Mouse (Mus musculus) Muller cell, postnatal 12 days (primary cell): ENCODE measurements around the gene Ism2.
"Not testable (repeated sequence)": the region's sequence is repeated elsewhere in the genome, so short reads cannot be mapped to it uniquely, and the experiment has no call there.

Experiments
- DNase-seq: peaks from one replicate; pipeline ENCODE4 v3.0.0-alpha.2; 2015; ENCODE audit errors: inconsistent ontology term

The Ism2 gene

GRCm38 (mm10) chr12:87299657-87300440, at the start of gene Ism2:
Ism2 (minus strand) TSS chr12:87299705.
- DNase-seq, result peak; percentile 65

- DNase-seq, result no peak
Measured at GRCm38 (mm10) chr12:87348029-87348428, 48.5 kb upstream of the Ism2 start.

GRCm38 (mm10) chr12:87347511-87347910, 48.0 kb upstream of the Ism2 start:
- no peak for DNase-seq

- DNase-seq, result no peak
Measured at GRCm38 (mm10) chr12:87343084-87343605, 43.6 kb upstream of the Ism2 start.

GRCm38 (mm10) chr12:87338082-87338481, 38.6 kb upstream of the Ism2 start:
- DNase-seq, result no peak

GRCm38 (mm10) chr12:87334886-87335285, 35.4 kb upstream of the Ism2 start:
- peak; percentile 62 for DNase-seq

- DNase-seq, result no peak
Measured at GRCm38 (mm10) chr12:87333794-87334193, 34.3 kb upstream of the Ism2 start.

- DNase-seq, result no peak
Measured at GRCm38 (mm10) chr12:87332511-87332910, 33.0 kb upstream of the Ism2 start.

- no peak for DNase-seq
Measured at GRCm38 (mm10) chr12:87331908-87332307, 32.4 kb upstream of the Ism2 start.

- peak; percentile 7 for DNase-seq
Measured at GRCm38 (mm10) chr12:87331053-87331456, 31.6 kb upstream of the Ism2 start.

GRCm38 (mm10) chr12:87330213-87330612, 30.7 kb upstream of the Ism2 start:
- no peak for DNase-seq

- no peak for DNase-seq
Measured at GRCm38 (mm10) chr12:87328025-87328424, 28.5 kb upstream of the Ism2 start.

- no peak for DNase-seq
Measured at GRCm38 (mm10) chr12:87327610-87328009, 28.1 kb upstream of the Ism2 start.

- no peak for DNase-seq
Measured at GRCm38 (mm10) chr12:87325452-87325851, 25.9 kb upstream of the Ism2 start.

- no peak for DNase-seq
Measured at GRCm38 (mm10) chr12:87319229-87319628, 19.7 kb upstream of the Ism2 start.

- no peak for DNase-seq
Measured at GRCm38 (mm10) chr12:87317951-87318350, 18.4 kb upstream of the Ism2 start.

- no peak for DNase-seq
Measured at GRCm38 (mm10) chr12:87313098-87313497, 13.6 kb upstream of the Ism2 start.

GRCm38 (mm10) chr12:87306584-87306844, 7.0 kb upstream of the Ism2 start:
- DNase-seq, result not testable (repeated sequence)

- DNase-seq, result peak; percentile 11
Measured at GRCm38 (mm10) chr12:87305767-87306583, 6.5 kb upstream of the Ism2 start.

- no peak for DNase-seq
Measured at GRCm38 (mm10) chr12:87301189-87301588, 1.7 kb upstream of the Ism2 start.

GRCm38 (mm10) chr12:87300441-87300690, 861 bp upstream of the Ism2 start:
- DNase-seq, result no peak

GRCm38 (mm10) chr12:87299037-87299656, 358 bp downstream of the Ism2 start:
- no peak for DNase-seq

GRCm38 (mm10) chr12:87293934-87294333, 5.6 kb downstream of the Ism2 start:
- no peak for DNase-seq
